Mouse (Mus musculus): ENCODE measurements around the gene Rnf167. TPM values are rescaled to one million over a fixed set of nuclear protein-coding genes. Genes with fewer than 3 reads are reported as not detected.

Gene Rnf167
- polyA plus RNA-seq, 1 experiment from 2014 or later: 114 TPM

DNA sequence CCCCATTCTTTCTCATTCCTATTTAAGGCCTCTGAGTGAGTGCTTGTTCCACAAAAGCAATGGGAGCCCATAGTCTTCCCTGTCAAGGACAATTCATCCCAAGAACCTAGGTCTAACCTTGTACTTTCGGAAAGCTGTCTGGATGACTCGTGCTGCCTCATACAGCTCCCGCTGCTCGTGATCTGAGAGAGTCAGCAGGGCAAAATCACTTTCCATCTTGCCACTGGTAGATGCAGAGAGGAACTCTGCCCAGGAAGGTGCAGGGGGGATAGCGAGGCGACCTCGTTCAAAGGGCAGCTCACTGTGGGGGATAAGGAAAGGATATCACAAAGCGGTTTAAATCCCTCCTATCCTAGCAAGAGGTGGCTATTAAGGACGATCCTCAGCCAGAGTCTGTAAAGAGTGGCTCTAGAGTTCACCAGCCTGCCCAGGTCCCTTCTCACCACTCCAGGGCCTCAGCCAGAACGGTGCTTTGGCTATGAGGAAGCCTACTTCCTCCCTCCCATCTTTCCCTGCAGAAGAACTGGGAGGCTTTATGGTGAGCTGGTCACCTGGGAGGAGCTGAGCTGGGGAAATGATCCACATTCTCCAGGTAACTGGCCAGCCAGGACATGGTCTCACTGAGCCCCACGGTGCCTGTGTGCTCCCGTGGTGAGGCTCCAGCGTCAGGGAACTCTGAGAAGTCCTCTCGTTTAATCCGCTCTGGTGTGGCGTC, 24.5 kb downstream of the Rnf167 start:
- Histone ChIP-seq H3K27me3 (replicated peaks; ENCODE audit: control insufficient read depth, insufficient read depth, low read length) (no peaks in the 10 kb centered on the region), H3K36me3 (ENCODE audit: control insufficient read depth, insufficient read depth, low read length) (peaks cover 6% of the 10 kb centered on the region; the same call in 1 of the 2 replicates), H3K27ac (ENCODE audit: low read depth, low read length) (no peak overlapping the region), H3K4me2 (no peak overlapping the region), H3K4me1 (replicated peaks; ENCODE audit: control insufficient read depth, insufficient read depth, low read length) (peaks cover 22% of the 10 kb centered on the region), H3K9ac (ENCODE audit: low read depth, low read length) (no peak overlapping the region), H3K4me3 (ENCODE audit: low read depth, low read length) (no peak overlapping the region), H3K9me3 (ENCODE audit: control insufficient read depth, low read length) (no peaks in the 10 kb centered on the region)
- ATAC-seq (replicated peaks; ENCODE audit: low FRiP score) (no peak), DNase-seq (ENCODE audit: low spot score) (no peak)
- WGBS: 80% methylated on average over 16 of the region's 16 CpGs

DNA sequence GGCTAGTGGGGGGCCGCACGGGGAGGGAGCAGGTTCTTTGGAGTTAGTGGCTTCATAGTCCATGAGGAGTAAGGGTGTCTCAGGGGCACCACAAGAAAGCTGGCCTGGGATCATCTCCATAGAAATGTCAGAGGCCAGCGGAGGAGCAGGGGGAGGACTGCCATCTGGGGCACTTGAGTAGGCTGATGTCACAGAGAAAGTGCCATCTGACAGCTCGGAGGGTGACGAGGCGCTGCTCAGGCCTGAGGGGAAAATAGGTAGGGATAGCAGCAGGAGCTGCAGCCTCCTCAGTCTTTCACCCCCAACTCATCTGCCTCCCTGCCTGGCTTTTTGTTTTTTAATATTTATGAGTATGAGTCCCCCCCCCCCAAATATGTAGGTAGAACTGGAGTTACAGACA, 27.0 kb downstream of the Rnf167 start:
- H3K9ac ChIP-seq (ENCODE audit: low read depth, low read length): no peak overlapping the region
- no peaks in the 10 kb centered on the region for H3K27me3 ChIP-seq (replicated peaks; ENCODE audit: control insufficient read depth, insufficient read depth, low read length)
- H3K9me3 ChIP-seq (ENCODE audit: control insufficient read depth, low read length): no peaks in the 10 kb centered on the region
- H3K4me2 ChIP-seq: no peak overlapping the region
- WGBS: 83% methylated on average over 6 of the region's 6 CpGs
- H3K27ac ChIP-seq (ENCODE audit: low read depth, low read length): no peak overlapping the region
- peaks cover 18% of the 10 kb centered on the region for H3K4me1 ChIP-seq (replicated peaks; ENCODE audit: control insufficient read depth, insufficient read depth, low read length)
- ATAC-seq (replicated peaks; ENCODE audit: low FRiP score): no peak
- no peak overlapping the region for H3K4me3 ChIP-seq (ENCODE audit: low read depth, low read length)
- DNase-seq (ENCODE audit: low spot score): no peak
- peaks cover 10% of the 10 kb centered on the region; the same call in 1 of the 2 replicates for H3K36me3 ChIP-seq (ENCODE audit: control insufficient read depth, insufficient read depth, low read length)

DNA sequence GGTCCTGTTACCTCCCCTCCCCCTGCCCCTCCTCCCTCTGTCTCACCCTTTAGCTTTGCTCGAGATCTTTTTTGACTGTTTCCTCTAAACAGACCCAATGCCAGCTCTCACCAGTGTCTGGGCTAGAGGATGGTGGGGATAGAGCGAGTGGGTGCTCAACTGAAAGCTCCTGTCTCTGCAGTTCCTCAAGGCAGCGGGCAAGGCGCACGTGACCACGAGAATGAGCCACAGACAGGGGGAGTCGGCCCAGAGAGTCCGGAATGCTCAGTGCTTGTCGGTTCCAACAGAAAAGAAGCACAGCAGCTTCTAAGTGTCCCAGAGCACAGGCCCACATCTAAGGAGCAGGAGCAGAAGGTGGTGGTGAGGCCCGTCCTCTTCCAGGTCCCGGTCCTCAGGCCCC, 27.5 kb downstream of the Rnf167 start:
- peaks cover 10% of the 10 kb centered on the region; the same call in 1 of the 2 replicates for H3K36me3 ChIP-seq (ENCODE audit: control insufficient read depth, insufficient read depth, low read length)
- no peaks in the 10 kb centered on the region for H3K9me3 ChIP-seq (ENCODE audit: control insufficient read depth, low read length)
- no peaks in the 10 kb centered on the region for H3K27me3 ChIP-seq (replicated peaks; ENCODE audit: control insufficient read depth, insufficient read depth, low read length)

DNA sequence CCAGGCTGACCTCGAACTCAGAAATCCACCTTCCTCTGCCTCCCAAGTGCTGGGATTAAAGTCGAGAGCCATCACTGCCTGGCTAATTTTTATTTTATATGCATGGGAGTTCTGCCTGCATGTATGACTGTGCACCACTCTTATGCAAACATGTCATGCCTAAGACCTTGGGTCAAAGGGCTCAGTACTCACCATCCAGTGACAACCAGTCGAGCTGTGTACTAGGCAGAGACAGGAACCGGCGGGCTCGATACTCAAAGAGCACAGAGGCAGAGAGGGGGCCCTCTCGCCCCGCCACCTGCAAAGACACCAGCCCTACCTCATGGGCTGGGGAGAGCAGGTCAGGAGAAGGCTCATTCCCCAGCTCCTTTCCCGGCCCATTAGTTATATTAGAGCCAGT, 31.1 kb downstream of the Rnf167 start:
- ATAC-seq (replicated peaks; ENCODE audit: low FRiP score): no peak
- WGBS: 69% methylated on average over 9 of the region's 9 CpGs
- Histone ChIP-seq H3K4me2 (no peak overlapping the region), H3K9me3 (ENCODE audit: control insufficient read depth, low read length) (no peaks in the 10 kb centered on the region), H3K36me3 (ENCODE audit: control insufficient read depth, insufficient read depth, low read length) (peaks cover 24% of the 10 kb centered on the region; the same call in 1 of the 2 replicates), H3K4me3 (ENCODE audit: low read depth, low read length) (no peak overlapping the region), H3K27me3 (replicated peaks; ENCODE audit: control insufficient read depth, insufficient read depth, low read length) (no peaks in the 10 kb centered on the region), H3K9ac (ENCODE audit: low read depth, low read length) (no peak overlapping the region), H3K4me1 (replicated peaks; ENCODE audit: control insufficient read depth, insufficient read depth, low read length) (peaks cover 13% of the 10 kb centered on the region), H3K27ac (ENCODE audit: low read depth, low read length) (peak overlapping the region; percentile 6)
- no peak for DNase-seq (ENCODE audit: low spot score)

More for the DNA sequence above, 27.5 kb downstream of the Rnf167 start:
- ATAC-seq (replicated peaks; ENCODE audit: low FRiP score): no peak
- DNase-seq (ENCODE audit: low spot score): no peak
- Histone ChIP-seq H3K27ac (ENCODE audit: low read depth, low read length) (no peak overlapping the region), H3K4me1 (replicated peaks; ENCODE audit: control insufficient read depth, insufficient read depth, low read length) (peaks cover 18% of the 10 kb centered on the region), H3K4me3 (ENCODE audit: low read depth, low read length) (no peak overlapping the region), H3K4me2 (no peak overlapping the region), H3K9ac (ENCODE audit: low read depth, low read length) (no peak overlapping the region)
- 64% methylated on average over 11 of the region's 11 CpGs for WGBS

DNA sequence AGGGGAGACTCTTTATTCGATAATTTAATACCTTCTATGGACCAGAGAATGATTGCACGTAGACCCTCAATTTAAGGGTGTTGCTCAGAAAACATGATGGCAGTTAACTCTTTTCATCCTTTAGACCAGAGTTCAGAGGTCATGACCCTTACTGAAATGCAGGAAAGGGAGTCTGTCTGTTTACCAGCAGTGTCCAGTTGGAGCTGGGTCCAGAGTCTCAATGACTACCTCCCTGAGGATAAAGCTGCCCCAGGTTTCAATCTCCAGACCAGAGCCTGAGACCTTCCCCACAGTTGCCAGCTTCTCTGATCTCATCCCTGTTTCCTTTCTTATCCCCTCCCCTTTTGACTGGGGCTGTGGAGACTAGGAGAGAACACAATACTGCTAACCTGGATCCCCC, 31.5 kb downstream of the Rnf167 start:
- DNase-seq (ENCODE audit: low spot score) (no peak), ATAC-seq (replicated peaks; ENCODE audit: low FRiP score) (no peak; the same call in 1 of the 2 replicates)
- Histone ChIP-seq H3K27me3 (replicated peaks; ENCODE audit: control insufficient read depth, insufficient read depth, low read length) (no peaks in the 10 kb centered on the region), H3K4me3 (ENCODE audit: low read depth, low read length) (no peak overlapping the region), H3K27ac (ENCODE audit: low read depth, low read length) (peak overlapping the region; percentile 49), H3K36me3 (ENCODE audit: control insufficient read depth, insufficient read depth, low read length) (peaks cover 24% of the 10 kb centered on the region), H3K9me3 (ENCODE audit: control insufficient read depth, low read length) (no peaks in the 10 kb centered on the region), H3K9ac (ENCODE audit: low read depth, low read length) (no peak overlapping the region), H3K4me1 (replicated peaks; ENCODE audit: control insufficient read depth, insufficient read depth, low read length) (peaks cover 13% of the 10 kb centered on the region), H3K4me2 (no peak overlapping the region; the same call in 1 of the 2 replicates)
- 79% methylated on average over 2 of the region's 2 CpGs for WGBS

DNA sequence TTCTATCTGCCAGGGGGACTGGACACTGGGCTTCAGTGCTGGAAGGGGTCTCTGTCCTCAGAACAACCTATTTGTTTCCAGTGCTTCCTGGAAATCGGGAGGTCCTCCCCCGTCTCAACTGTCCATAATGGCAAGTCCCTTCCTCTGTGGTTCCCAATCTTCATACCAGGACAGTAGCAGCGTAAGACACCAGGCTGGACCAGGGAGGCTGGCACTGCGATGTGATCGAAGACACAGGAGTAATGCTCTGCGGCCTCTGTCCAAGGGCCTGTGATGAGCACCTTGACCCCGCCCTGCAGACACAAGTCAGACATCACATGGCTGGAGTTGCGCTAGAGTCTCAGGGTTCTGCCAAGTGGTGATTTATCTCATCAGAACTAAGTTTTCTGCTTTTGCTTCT, 32.3 kb downstream of the Rnf167 start:
- no peak overlapping the region for H3K9ac ChIP-seq (ENCODE audit: low read depth, low read length)
- DNase-seq (ENCODE audit: low spot score) (no peak), ATAC-seq (replicated peaks; ENCODE audit: low FRiP score) (no peak)
- H3K27ac ChIP-seq (ENCODE audit: low read depth, low read length): no peak overlapping the region
- no peaks in the 10 kb centered on the region for H3K27me3 ChIP-seq (replicated peaks; ENCODE audit: control insufficient read depth, insufficient read depth, low read length)
- H3K9me3 ChIP-seq (ENCODE audit: control insufficient read depth, low read length): no peaks in the 10 kb centered on the region
- H3K4me1 ChIP-seq (replicated peaks; ENCODE audit: control insufficient read depth, insufficient read depth, low read length): peaks cover 13% of the 10 kb centered on the region
- H3K36me3 ChIP-seq (ENCODE audit: control insufficient read depth, insufficient read depth, low read length): peaks cover 26% of the 10 kb centered on the region
- no peak overlapping the region; the same call in 1 of the 2 replicates for H3K4me2 ChIP-seq
- WGBS: 91% methylated on average over 8 of the region's 8 CpGs
- H3K4me3 ChIP-seq (ENCODE audit: low read depth, low read length): no peak overlapping the region

DNA sequence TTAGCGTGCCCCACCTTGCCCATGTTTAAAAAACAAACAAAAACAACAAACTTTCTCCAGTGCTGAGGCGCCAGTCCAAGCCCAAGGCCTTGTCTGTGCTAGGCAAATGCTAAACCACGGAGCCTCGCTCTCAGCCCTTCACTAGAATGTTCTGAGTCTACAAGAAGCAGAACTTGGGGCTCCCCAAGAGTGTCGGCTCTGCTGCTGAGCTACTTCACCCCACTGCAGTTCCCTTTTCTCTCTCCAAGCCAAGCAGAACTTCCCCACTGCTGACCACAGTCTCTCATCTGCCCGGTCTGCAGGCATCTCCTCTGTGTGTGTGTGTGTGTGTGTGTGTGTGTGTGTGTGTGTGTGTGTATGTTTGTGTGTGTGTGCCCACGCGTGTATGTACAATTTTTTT, 32.9 kb downstream of the Rnf167 start:
- Histone ChIP-seq H3K9me3 (ENCODE audit: control insufficient read depth, low read length) (no peaks in the 10 kb centered on the region), H3K9ac (ENCODE audit: low read depth, low read length) (no peak overlapping the region), H3K4me1 (replicated peaks; ENCODE audit: control insufficient read depth, insufficient read depth, low read length) (peaks cover 13% of the 10 kb centered on the region), H3K4me2 (no peak overlapping the region), H3K4me3 (ENCODE audit: low read depth, low read length) (no peak overlapping the region), H3K36me3 (ENCODE audit: control insufficient read depth, insufficient read depth, low read length) (peaks cover 25% of the 10 kb centered on the region), H3K27ac (ENCODE audit: low read depth, low read length) (no peak overlapping the region), H3K27me3 (replicated peaks; ENCODE audit: control insufficient read depth, insufficient read depth, low read length) (no peaks in the 10 kb centered on the region)
- ATAC-seq (replicated peaks; ENCODE audit: low FRiP score): no peak
- 57% methylated on average over 8 of the region's 8 CpGs for WGBS
- DNase-seq (ENCODE audit: low spot score): no peak

DNA sequence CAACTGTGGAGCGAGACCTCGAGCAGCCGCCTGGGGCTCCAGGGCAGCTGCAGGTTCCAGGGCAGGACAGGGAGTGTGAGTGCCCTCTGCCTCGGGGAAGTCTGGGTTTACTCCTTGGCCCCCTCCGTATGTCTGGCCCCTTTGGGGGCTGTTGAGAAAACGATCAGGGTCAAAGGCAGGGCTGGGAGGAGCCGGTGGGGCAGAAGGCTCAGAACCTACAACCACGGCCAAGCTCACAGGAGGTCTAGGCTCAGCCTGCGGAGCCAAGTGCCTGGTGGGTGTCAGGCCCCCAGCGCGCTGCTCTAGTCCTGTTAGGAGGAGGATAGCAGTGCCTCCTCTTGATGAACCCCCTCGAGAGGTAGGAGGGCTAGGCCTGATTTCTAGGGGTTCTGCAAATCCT, 34.1 kb downstream of the Rnf167 start:
- Histone ChIP-seq H3K36me3 (ENCODE audit: control insufficient read depth, insufficient read depth, low read length) (peaks cover 28% of the 10 kb centered on the region), H3K27ac (ENCODE audit: low read depth, low read length) (no peak overlapping the region), H3K4me1 (replicated peaks; ENCODE audit: control insufficient read depth, insufficient read depth, low read length) (peaks cover 13% of the 10 kb centered on the region), H3K4me3 (ENCODE audit: low read depth, low read length) (no peak overlapping the region), H3K9me3 (ENCODE audit: control insufficient read depth, low read length) (no peaks in the 10 kb centered on the region), H3K27me3 (replicated peaks; ENCODE audit: control insufficient read depth, insufficient read depth, low read length) (no peaks in the 10 kb centered on the region), H3K9ac (ENCODE audit: low read depth, low read length) (no peak overlapping the region), H3K4me2 (no peak overlapping the region)
- DNase-seq (ENCODE audit: low spot score): no peak
- WGBS: 70% methylated on average over 12 of the region's 12 CpGs
- no peak for ATAC-seq (replicated peaks; ENCODE audit: low FRiP score)

Measured in liver, embryonic 11.5 days (tissue).